Mouse (Mus musculus): ENCODE data around the gene Stat5b.

Stat5b gene

GRCm38 (mm10) chr11:100738066-100738604 lies 112.4 kb downstream of the Stat5b start, which contains the start of gene Rab5c:
Gene Rab5c, minus strand, starts transcription at chr11:100738215.
- DNase-seq (ENCODE audit: low spot score in 2 of 2): peak; percentile 99

- no peak for DNase-seq (ENCODE audit: low spot score in 2 of 2)
These were observed 113.3 kb downstream of the Stat5b start for GRCm38 (mm10) chr11:100737105-100737733.

- no peak for DNase-seq (ENCODE audit: low spot score in 2 of 2)
These were observed 113.8 kb downstream of the Stat5b start for GRCm38 (mm10) chr11:100736746-100737080.

- no peak for DNase-seq (ENCODE audit: low spot score in 2 of 2)
These were observed 114.4 kb downstream of the Stat5b start for GRCm38 (mm10) chr11:100735954-100736745.

GRCm38 (mm10) chr11:100735134-100735865 lies 115.2 kb downstream of the Stat5b start:
- DNase-seq (ENCODE audit: low spot score in 2 of 2): no peak

Measured in right cerebral cortex, adult 2 months (tissue).